Mouse (Mus musculus): ENCODE measurements around the gene Cdc42ep3. TPM values are rescaled to one million over a fixed set of nuclear protein-coding genes. Genes with fewer than 3 reads are reported as not detected.

Gene Cdc42ep3
- polyA plus RNA-seq, 1 experiment = 32.5 TPM

DNA sequence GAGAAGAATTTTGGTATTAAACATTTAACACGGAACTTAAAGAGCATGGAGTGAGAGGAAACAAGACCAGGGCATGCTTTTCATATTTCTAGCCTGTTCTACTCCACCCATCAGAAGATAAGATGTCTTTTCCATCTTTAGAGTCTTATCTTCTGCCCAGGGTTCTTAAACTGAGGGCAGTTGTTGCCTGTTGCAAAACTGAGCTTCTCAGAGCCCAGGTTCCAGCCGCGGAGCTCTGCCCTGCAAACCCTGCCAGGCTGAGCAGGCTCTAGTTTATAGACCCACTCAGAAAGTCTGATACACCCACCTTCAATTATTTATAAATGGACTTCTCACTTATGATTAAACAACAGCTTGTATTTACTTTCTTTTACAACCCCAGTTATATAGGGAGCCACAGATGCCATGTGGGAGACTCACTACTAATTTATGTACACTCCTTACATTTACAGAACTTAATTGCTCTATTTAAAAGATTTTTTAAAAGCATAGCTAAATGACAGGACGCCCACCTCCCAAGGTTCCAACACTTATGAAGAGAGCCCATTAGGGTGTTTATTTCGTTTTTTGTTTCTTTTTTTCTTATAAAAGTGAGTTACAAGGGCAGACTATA is 11.5 kb downstream of the Cdc42ep3 start:
- H3ac ChIP-seq (ENCODE audit: control insufficient read depth, insufficient read length, low read depth) = no peak overlapping the region
- peaks cover 49% of the 10 kb centered on the region for H3K36me3 ChIP-seq (ENCODE audit: control insufficient read depth, insufficient read depth)
- TF ChIP-seq FOSL1 (IDR thresholded peaks at IDR 0.05; ENCODE audit: insufficient read depth, low read length, poor library complexity, severe bottlenecking) (no peak), USF1 (IDR thresholded peaks at IDR 0.05; ENCODE audit: low read depth) (no peak), MYOD1 (IDR thresholded peaks at IDR 0.05; ENCODE audit: control insufficient read depth, insufficient read length, low read depth) (no peak)
- no peak overlapping the region for H3K4me3 ChIP-seq (ENCODE audit: insufficient read depth, poor library complexity, severe bottlenecking)
- H3K79me2 ChIP-seq (ENCODE audit: control insufficient read depth, insufficient read depth) = peaks cover 99% of the 10 kb centered on the region
- no peaks in the 10 kb centered on the region for H3K27me3 ChIP-seq (ENCODE audit: control insufficient read depth, insufficient read depth, insufficient read length)
- peaks cover 78% of the 10 kb centered on the region for H3K79me3 ChIP-seq (ENCODE audit: low read depth)

DNA sequence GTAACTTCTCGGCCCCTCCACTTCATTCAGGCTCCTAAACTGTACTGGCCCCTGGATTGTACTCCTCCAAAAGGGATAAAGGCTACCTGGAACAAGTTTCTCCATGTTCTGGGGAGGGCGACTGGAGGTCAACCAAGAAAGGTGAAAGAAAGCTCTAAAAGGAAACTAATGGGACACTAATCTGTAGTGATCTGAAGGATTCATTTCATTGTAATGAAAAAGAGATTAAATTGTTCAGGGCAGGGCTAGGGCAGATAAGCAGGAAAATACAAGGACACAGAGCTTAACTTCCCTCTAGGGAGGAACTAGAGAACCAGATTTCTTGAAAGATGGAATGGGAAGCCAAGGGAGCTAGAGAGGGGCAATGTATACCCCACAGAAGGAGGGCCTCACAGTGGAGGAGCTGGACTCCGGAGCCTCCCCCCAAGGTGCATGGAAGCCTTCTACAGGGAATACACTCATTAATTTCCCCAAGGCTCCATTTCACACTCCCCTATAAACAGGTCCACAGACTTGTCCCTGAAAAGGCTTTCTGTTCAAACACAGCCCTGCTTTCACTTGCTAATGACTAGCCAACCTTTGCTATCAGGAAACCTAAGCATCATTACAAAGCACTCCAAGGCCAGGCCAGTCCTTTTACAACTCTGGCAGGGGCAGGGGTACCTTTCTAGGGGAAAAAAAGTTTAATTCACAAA is 12.1 kb downstream of the Cdc42ep3 start:
- TF ChIP-seq CTCF (IDR thresholded peaks at IDR 0.05; ENCODE audit: control insufficient read depth, insufficient read depth, insufficient read length) (no peak), MAX (IDR thresholded peaks at IDR 0.05) (no peak), USF1 (IDR thresholded peaks at IDR 0.05; ENCODE audit: low read depth) (no peak), CEBPB (IDR thresholded peaks at IDR 0.05; ENCODE audit: low read depth) (no peak), FOSL1 (IDR thresholded peaks at IDR 0.05; ENCODE audit: insufficient read depth, low read length, poor library complexity, severe bottlenecking) (no peak), MYOD1 (IDR thresholded peaks at IDR 0.05; ENCODE audit: control insufficient read depth, insufficient read length, low read depth) (no peak), MYOG (IDR thresholded peaks at IDR 0.05; ENCODE audit: control insufficient read depth, extremely low read depth, insufficient read length) (no peak)
- no peak overlapping the region for H3ac ChIP-seq (ENCODE audit: control insufficient read depth, insufficient read length, low read depth)
- no peak overlapping the region for H3K4me3 ChIP-seq (ENCODE audit: insufficient read depth, poor library complexity, severe bottlenecking)
- H3K79me3 ChIP-seq (ENCODE audit: low read depth) = peaks cover 76% of the 10 kb centered on the region
- peaks cover 99% of the 10 kb centered on the region for H3K79me2 ChIP-seq (ENCODE audit: control insufficient read depth, insufficient read depth)
- peaks cover 46% of the 10 kb centered on the region for H3K36me3 ChIP-seq (ENCODE audit: control insufficient read depth, insufficient read depth)
- no peaks in the 10 kb centered on the region for H3K27me3 ChIP-seq (ENCODE audit: control insufficient read depth, insufficient read depth, insufficient read length)

DNA sequence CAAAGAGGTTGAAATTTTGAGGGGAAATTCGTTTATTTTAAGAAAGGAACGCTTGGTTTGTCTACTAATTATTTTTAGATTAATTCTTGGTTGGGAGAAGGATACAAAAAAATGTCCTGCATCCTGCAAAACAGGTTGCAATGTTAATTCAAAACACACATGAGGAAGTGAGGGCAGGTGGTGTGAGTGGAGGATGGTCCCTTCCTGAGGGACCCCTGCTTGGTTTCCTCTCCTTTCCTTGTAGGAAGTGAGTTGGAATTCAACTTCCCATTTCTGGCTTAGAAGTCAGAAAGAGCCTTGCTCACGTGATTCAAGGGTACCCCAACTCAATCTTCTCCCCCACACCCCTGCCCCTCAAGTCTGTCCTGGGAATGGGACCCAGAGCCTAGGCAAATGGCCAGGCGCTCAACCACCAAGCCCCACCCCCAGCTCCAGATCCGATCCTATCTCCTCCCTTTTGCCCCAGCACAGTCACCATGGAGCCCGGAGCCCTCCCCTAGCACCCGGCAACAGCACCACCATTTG is 12.9 kb downstream of the Cdc42ep3 start:
- no peak overlapping the region for H3ac ChIP-seq (ENCODE audit: control insufficient read depth, insufficient read length, low read depth)
- H3K36me3 ChIP-seq (ENCODE audit: control insufficient read depth, insufficient read depth) = peaks cover 46% of the 10 kb centered on the region
- peaks cover 77% of the 10 kb centered on the region for H3K79me3 ChIP-seq (ENCODE audit: low read depth)
- H3K27me3 ChIP-seq (ENCODE audit: control insufficient read depth, insufficient read depth, insufficient read length) = no peaks in the 10 kb centered on the region
- H3K79me2 ChIP-seq (ENCODE audit: control insufficient read depth, insufficient read depth) = peaks cover 99% of the 10 kb centered on the region
- no peak overlapping the region for H3K4me3 ChIP-seq (ENCODE audit: insufficient read depth, poor library complexity, severe bottlenecking)
- TF ChIP-seq MAX (IDR thresholded peaks at IDR 0.05) = no peak
- TF ChIP-seq MYOD1 (IDR thresholded peaks at IDR 0.05; ENCODE audit: control insufficient read depth, insufficient read length, low read depth) = no peak

DNA sequence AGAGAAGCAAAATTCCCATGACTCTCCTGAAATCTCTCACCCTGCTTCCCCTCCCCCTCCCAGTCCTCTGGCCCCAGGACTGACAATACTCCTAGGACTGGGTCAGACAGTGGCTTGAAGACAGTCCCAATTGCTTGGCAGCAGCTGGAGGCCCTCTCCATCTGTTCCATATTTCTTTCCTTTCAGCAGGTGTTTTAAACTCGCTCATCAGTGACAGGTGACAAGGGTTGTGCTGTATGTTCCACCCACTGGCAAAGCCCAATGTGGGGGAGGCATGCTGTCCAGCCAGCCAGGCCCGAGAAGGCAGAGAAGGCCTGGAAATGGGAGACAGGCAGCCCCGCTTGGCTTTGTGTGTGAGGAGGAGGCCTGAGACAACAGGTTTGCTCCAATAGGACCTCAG is 17.4 kb downstream of the Cdc42ep3 start:
- no peak overlapping the region for H3K4me3 ChIP-seq (ENCODE audit: insufficient read depth, poor library complexity, severe bottlenecking)
- peaks cover 64% of the 10 kb centered on the region for H3K79me2 ChIP-seq (ENCODE audit: control insufficient read depth, insufficient read depth)
- H3K79me3 ChIP-seq (ENCODE audit: low read depth) = peaks cover 45% of the 10 kb centered on the region
- H3K36me3 ChIP-seq (ENCODE audit: control insufficient read depth, insufficient read depth) = peaks cover 56% of the 10 kb centered on the region
- TF ChIP-seq CTCF (IDR thresholded peaks at IDR 0.05; ENCODE audit: control insufficient read depth, insufficient read depth, insufficient read length) (no peak), MAX (IDR thresholded peaks at IDR 0.05) (no peak), CEBPB (IDR thresholded peaks at IDR 0.05; ENCODE audit: low read depth) (no peak)
- H3K27me3 ChIP-seq (ENCODE audit: control insufficient read depth, insufficient read depth, insufficient read length) = no peaks in the 10 kb centered on the region
- H3ac ChIP-seq (ENCODE audit: control insufficient read depth, insufficient read length, low read depth) = no peak overlapping the region

DNA sequence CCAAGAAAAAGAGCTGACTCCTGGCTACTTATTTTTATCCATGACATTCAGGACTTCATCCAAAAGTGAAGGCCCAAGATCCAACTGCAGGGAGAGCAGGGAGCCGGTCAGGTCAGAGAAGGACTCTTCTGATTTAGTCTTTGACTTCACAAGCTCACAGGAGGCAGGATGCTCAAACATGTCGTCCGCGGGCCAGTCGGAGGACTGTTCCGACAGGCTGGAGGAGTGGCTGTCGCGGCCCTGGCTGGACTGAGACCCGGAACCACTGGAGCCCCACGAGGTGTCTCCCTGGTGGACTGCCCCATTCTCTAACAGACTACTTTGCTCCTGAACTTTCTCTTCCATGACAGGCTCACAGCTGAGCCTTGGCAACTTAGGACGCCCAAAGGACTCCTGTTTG is 20.2 kb downstream of the Cdc42ep3 start:
- H3K36me3 ChIP-seq (ENCODE audit: control insufficient read depth, insufficient read depth) = peaks cover 54% of the 10 kb centered on the region
- H3ac ChIP-seq (ENCODE audit: control insufficient read depth, insufficient read length, low read depth) = no peak overlapping the region
- peaks cover 36% of the 10 kb centered on the region for H3K79me2 ChIP-seq (ENCODE audit: control insufficient read depth, insufficient read depth)
- H3K79me3 ChIP-seq (ENCODE audit: low read depth) = peaks cover 26% of the 10 kb centered on the region
- TF ChIP-seq MYOD1 (IDR thresholded peaks at IDR 0.05; ENCODE audit: control insufficient read depth, insufficient read length, low read depth) (no peak), MAX (IDR thresholded peaks at IDR 0.05) (no peak)
- no peak overlapping the region for H3K4me3 ChIP-seq (ENCODE audit: insufficient read depth, poor library complexity, severe bottlenecking)
- H3K27me3 ChIP-seq (ENCODE audit: control insufficient read depth, insufficient read depth, insufficient read length) = no peaks in the 10 kb centered on the region

DNA sequence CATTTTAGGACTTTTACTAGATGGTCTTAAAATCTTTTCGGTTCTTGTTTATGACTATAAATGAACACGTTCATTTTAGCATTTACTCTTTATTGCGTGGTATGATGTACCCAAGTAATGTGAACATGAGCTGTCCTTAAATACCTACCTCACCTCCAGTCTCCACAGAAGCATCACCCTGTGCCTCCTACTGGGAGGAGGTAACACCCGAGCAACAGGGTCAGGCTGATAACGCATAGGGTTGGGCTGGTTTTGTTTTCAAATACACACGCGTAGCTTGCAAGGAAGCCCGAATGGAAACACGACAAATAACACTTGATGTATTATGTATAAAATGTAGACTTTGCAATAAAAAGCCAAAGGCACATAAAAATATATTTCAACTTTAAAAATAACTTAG is 21.2 kb downstream of the Cdc42ep3 start:
- H3K4me3 ChIP-seq (ENCODE audit: insufficient read depth, poor library complexity, severe bottlenecking) = no peak overlapping the region
- no peak for TF ChIP-seq CTCF (IDR thresholded peaks at IDR 0.05; ENCODE audit: control insufficient read depth, insufficient read depth, insufficient read length)
- TF ChIP-seq FOSL1 (IDR thresholded peaks at IDR 0.05; ENCODE audit: insufficient read depth, low read length, poor library complexity, severe bottlenecking) = no peak
- TF ChIP-seq MAX (IDR thresholded peaks at IDR 0.05) = no peak
- peaks cover 18% of the 10 kb centered on the region for H3K79me3 ChIP-seq (ENCODE audit: low read depth)
- H3K79me2 ChIP-seq (ENCODE audit: control insufficient read depth, insufficient read depth) = peaks cover 25% of the 10 kb centered on the region
- H3K36me3 ChIP-seq (ENCODE audit: control insufficient read depth, insufficient read depth) = peaks cover 44% of the 10 kb centered on the region
- no peak overlapping the region for H3ac ChIP-seq (ENCODE audit: control insufficient read depth, insufficient read length, low read depth)
- H3K27me3 ChIP-seq (ENCODE audit: control insufficient read depth, insufficient read depth, insufficient read length) = no peaks in the 10 kb centered on the region
